In the genomic region with DNA sequence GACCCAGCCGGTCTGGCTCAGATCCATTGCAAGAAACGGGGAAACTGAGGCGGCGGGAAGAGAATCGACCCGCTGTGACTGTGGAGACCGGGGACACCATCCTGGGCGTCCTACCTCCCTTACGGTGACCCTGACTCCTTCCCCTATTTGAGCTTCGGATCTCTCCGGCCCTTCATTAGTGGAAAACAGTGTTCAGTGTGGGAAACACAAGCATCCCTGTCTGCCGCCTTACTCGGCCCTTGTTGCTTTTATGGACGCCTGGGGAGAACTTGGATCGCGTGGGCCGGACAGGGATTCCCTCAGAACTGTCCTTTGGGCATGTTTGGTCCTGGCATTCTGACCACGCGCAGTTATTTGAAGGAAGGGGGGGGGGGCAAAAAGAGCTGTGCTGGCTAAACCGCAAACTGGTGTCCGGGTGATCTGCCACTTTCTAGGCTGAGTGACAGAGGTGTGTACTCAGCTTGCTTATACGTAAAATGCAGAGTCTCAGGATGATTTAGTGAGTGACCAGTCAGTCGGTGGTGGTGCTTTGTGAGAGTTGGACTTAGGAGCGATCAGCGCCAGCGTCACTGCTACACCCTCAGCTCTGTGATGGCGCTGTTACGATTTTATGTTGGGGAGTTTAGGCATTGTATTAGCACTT, we compare ENCODE assay signal across 8 mouse cellular contexts. TPM values are rescaled to one million over a fixed set of nuclear protein-coding genes. Genes with fewer than 3 reads are reported as not detected.
DNase-seq lines count a peak whose midpoint lies in the region; ATAC-seq and TF ChIP-seq lines count a peak whose summit lies in the region.

No protein-coding gene starts in this region.

- H3K36me3 ChIP-seq in forebrain, embryonic 15.5 days: peaks cover 10% of the 10 kb centered on the region
- peaks cover 13% of the 10 kb centered on the region for H3K36me3 ChIP-seq in limb, embryonic 14.5 days (ENCODE audit: control insufficient read depth, insufficient read depth, low read length)

- no peak for TF ChIP-seq CTCF in olfactory bulb, adult 2 months (IDR thresholded peaks at IDR 0.05; ENCODE audit: insufficient read depth, low read depth, low read length)

- H3K27me3 ChIP-seq in forebrain, embryonic 15.5 days: no peaks in the 10 kb centered on the region
- H3K27me3 ChIP-seq in limb, embryonic 14.5 days (ENCODE audit: control insufficient read depth, insufficient read depth, low read length): no peaks in the 10 kb centered on the region

- peak; percentile 24 for ATAC-seq in forebrain, embryonic 15.5 days (replicated peaks)
- ATAC-seq in limb, embryonic 14.5 days (ENCODE audit: low FRiP score, low read depth): 0 out of 2 replicates have a peak, but pooled peaks have one; percentile 12

- peak overlapping the region; percentile 79 for H3K27ac ChIP-seq in forebrain, embryonic 15.5 days (replicated peaks)
- H3K27ac ChIP-seq in limb, embryonic 14.5 days (replicated peaks; ENCODE audit: low read depth, low read length): peak overlapping the region; percentile 34; the same call in 1 of the 2 replicates
- peak overlapping the region; percentile 61 for H3K27ac ChIP-seq in olfactory bulb, adult 2 months (ENCODE audit: insufficient read depth, low read depth, low read length)

- no peak for TF ChIP-seq POLR2A in limb, embryonic 14.5 days (IDR thresholded peaks at IDR 0.05; ENCODE audit: borderline replicate concordance, extremely low read depth, insufficient read depth, insufficient read length)
- TF ChIP-seq POLR2A in olfactory bulb, adult 2 months (IDR thresholded peaks at IDR 0.05; ENCODE audit: insufficient read depth, low read depth, low read length): no peak

- intact Hi-C loops in gastrocnemius, postnatal 36 days (cut with DNase I): no loop called here

- 2% methylated on average over 28 of the region's 28 CpGs for WGBS in forebrain, embryonic 15.5 days
- WGBS in limb, embryonic 14.5 days: 2% methylated on average over 28 of the region's 28 CpGs
- under 1% methylated on average over 28 of the region's 28 CpGs for WGBS in olfactory bulb, adult 2 months

- H3K4me2 ChIP-seq in forebrain, embryonic 15.5 days (replicated peaks): peak overlapping the region; percentile 85
- peak overlapping the region; percentile 54 for H3K4me2 ChIP-seq in limb, embryonic 14.5 days (replicated peaks; ENCODE audit: low read depth, low read length, severe bottlenecking)

- H3K9me3 ChIP-seq in forebrain, embryonic 15.5 days: no peaks in the 10 kb centered on the region
- H3K9me3 ChIP-seq in limb, embryonic 14.5 days (ENCODE audit: control insufficient read depth, low read length): no peaks in the 10 kb centered on the region

- H3K4me1 ChIP-seq in forebrain, embryonic 15.5 days: peaks cover 19% of the 10 kb centered on the region
- peaks cover 9% of the 10 kb centered on the region; the same call in 1 of the 2 replicates for H3K4me1 ChIP-seq in limb, embryonic 14.5 days (ENCODE audit: control insufficient read depth, insufficient read depth, low read length)
- H3K4me1 ChIP-seq in olfactory bulb, adult 2 months (ENCODE audit: control insufficient read depth, insufficient read depth, low read length): peaks cover 31% of the 10 kb centered on the region

- DNase-seq in kidney, adult 11 months: peak; percentile 19
- no peak for DNase-seq in kidney, adult 8-10 months
- peak; percentile 44 for DNase-seq in MN1 (ENCODE audit: low spot score)
- no peak for DNase-seq in limb, embryonic 14.5 days (ENCODE audit: low spot score)
- DNase-seq in T-cell, adult 2 months (ENCODE audit: low spot score): no peak
- DNase-seq in gastrocnemius, postnatal 36 days: no peak

- H3K4me3 ChIP-seq in forebrain, embryonic 15.5 days: peak overlapping the region; percentile 54
- peak overlapping the region; percentile 79 for H3K4me3 ChIP-seq in limb, embryonic 14.5 days (replicated peaks; ENCODE audit: low read length)
- H3K4me3 ChIP-seq in olfactory bulb, adult 2 months (ENCODE audit: insufficient read depth, low read depth, low read length): peak overlapping the region; percentile 71

- H3K9ac ChIP-seq in forebrain, embryonic 15.5 days (replicated peaks): peak overlapping the region; percentile 64
- peak overlapping the region; percentile 71 for H3K9ac ChIP-seq in limb, embryonic 14.5 days (ENCODE audit: low read depth, low read length, severe bottlenecking)

RNA-seq across cellular contexts. Expression of gene Hmgcl, which starts 0.5 kb away (rescaled TPM):
- polyA plus RNA-seq in forebrain, embryonic 15.5 days (2015; fragmentation: Nextera tagmentation; extraction: Ambion mirVana): 61.3 and 66.6 TPM in 2 replicates
- 60.8 and 69.7 TPM in 2 replicates for polyA plus RNA-seq in limb, embryonic 14.5 days (2012; rRNA removed)
- polyA plus RNA-seq in limb, embryonic 14.5 days (2014; fragmentation: Nextera tagmentation; extraction: Ambion mirVana): 93.4 and 97.6 TPM in 2 replicates
- not detected in 2 replicates for polyA plus RNA-seq in olfactory bulb, adult 2 months (2012; ENCODE audit: insufficient read depth, insufficient read length, low replicate concordance, missing spikeins)
- total RNA-seq in gastrocnemius, postnatal 36 days (2021): 10 to 100 TPM; 38.7 to 39.0 TPM

RNA-seq across cellular contexts. Expression of gene Gale, which starts 16.7 kb away (rescaled TPM):
- 35.2 and 35.6 TPM in 2 replicates for polyA plus RNA-seq in forebrain, embryonic 15.5 days (2015; fragmentation: Nextera tagmentation; extraction: Ambion mirVana)
- polyA plus RNA-seq in limb, embryonic 14.5 days (2012; rRNA removed): 83.7 and 101 TPM in 2 replicates
- 52.0 and 59.3 TPM in 2 replicates for polyA plus RNA-seq in limb, embryonic 14.5 days (2014; fragmentation: Nextera tagmentation; extraction: Ambion mirVana)
- polyA plus RNA-seq in olfactory bulb, adult 2 months (2012; ENCODE audit: insufficient read depth, insufficient read length, low replicate concordance, missing spikeins): not detected in 2 replicates
- total RNA-seq in gastrocnemius, postnatal 36 days (2021): under 1 TPM; 0.49 to 0.69 TPM

RNA-seq across cellular contexts. Expression of gene Lypla2, which starts 25.6 kb away (rescaled TPM):
- 180 and 188 TPM in 2 replicates for polyA plus RNA-seq in forebrain, embryonic 15.5 days (2015; fragmentation: Nextera tagmentation; extraction: Ambion mirVana)
- polyA plus RNA-seq in limb, embryonic 14.5 days (2012; rRNA removed): 106 and 133 TPM in 2 replicates
- 105 and 117 TPM in 2 replicates for polyA plus RNA-seq in limb, embryonic 14.5 days (2014; fragmentation: Nextera tagmentation; extraction: Ambion mirVana)
- not detected in 2 replicates for polyA plus RNA-seq in olfactory bulb, adult 2 months (2012; ENCODE audit: insufficient read depth, insufficient read length, low replicate concordance, missing spikeins)
- total RNA-seq in gastrocnemius, postnatal 36 days (2021): 10 to 100 TPM; 22.8 to 27.2 TPM

RNA-seq across cellular contexts. Expression of gene Fuca1, which starts 26.2 kb away (rescaled TPM):
- 50.9 and 56.7 TPM in 2 replicates for polyA plus RNA-seq in forebrain, embryonic 15.5 days (2015; fragmentation: Nextera tagmentation; extraction: Ambion mirVana)
- 45.6 and 50.1 TPM in 2 replicates for polyA plus RNA-seq in limb, embryonic 14.5 days (2012; rRNA removed)
- polyA plus RNA-seq in limb, embryonic 14.5 days (2014; fragmentation: Nextera tagmentation; extraction: Ambion mirVana): 80.8 and 92.8 TPM in 2 replicates
- not detected in 2 replicates for polyA plus RNA-seq in olfactory bulb, adult 2 months (2012; ENCODE audit: insufficient read depth, insufficient read length, low replicate concordance, missing spikeins)
- total RNA-seq in gastrocnemius, postnatal 36 days (2021): 10 to 100 TPM; 16.4 to 18.7 TPM

RNA-seq across cellular contexts. Expression of gene Pithd1, which starts 40.3 kb away (rescaled TPM):
- 52.1 and 55.3 TPM in 2 replicates for polyA plus RNA-seq in forebrain, embryonic 15.5 days (2015; fragmentation: Nextera tagmentation; extraction: Ambion mirVana)
- polyA plus RNA-seq in limb, embryonic 14.5 days (2012; rRNA removed): 49.1 and 50.2 TPM in 2 replicates
- polyA plus RNA-seq in limb, embryonic 14.5 days (2014; fragmentation: Nextera tagmentation; extraction: Ambion mirVana): 52.6 and 59.9 TPM in 2 replicates
- polyA plus RNA-seq in olfactory bulb, adult 2 months (2012; ENCODE audit: insufficient read depth, insufficient read length, low replicate concordance, missing spikeins): 351 TPM in 1 of 2 replicates, not detected in the other
- 10 to 100 TPM; 21.3 to 23.9 TPM for total RNA-seq in gastrocnemius, postnatal 36 days (2021)

Comparison
In these comparisons a context has a peak if more than half of its experiments do, and no peak if none do; other contexts are left out.
1. DNase-seq: peak in kidney, adult 11 months (single experiment) and MN1 (single experiment); none in kidney, adult 8-10 months (0 of 2), limb, embryonic 14.5 days (single experiment), T-cell, adult 2 months (single experiment) and gastrocnemius, postnatal 36 days (0 of 2).
2. RNA of gene Hmgcl, which starts 0.5 kb away (polyA plus RNA-seq): 60.8 to 97.6 TPM in limb, embryonic 14.5 days and 61.3 to 66.6 TPM in forebrain, embryonic 15.5 days; not detected in olfactory bulb, adult 2 months; every median in the first group is over 10 times any median in the second.
3. RNA of gene Gale, which starts 16.7 kb away (polyA plus RNA-seq): 52.0 to 101 TPM in limb, embryonic 14.5 days and 35.2 to 35.6 TPM in forebrain, embryonic 15.5 days; not detected in olfactory bulb, adult 2 months; every median in the first group is over 10 times any median in the second.
4. Peak in every context shown above with its lines, with median percentiles within 50 percentile points of each other: H3K27ac ChIP-seq and H3K4me3 ChIP-seq.